15 mouse cellular contexts compared by ENCODE assay signal in genomic region chr10:8928775-8929647, GRCm38 (mm10). TPM values are rescaled to one million over a fixed set of nuclear protein-coding genes. Genes with fewer than 3 reads are reported as not detected.
DNase-seq lines count a peak whose midpoint lies in the region; ATAC-seq and TF ChIP-seq lines count a peak whose summit lies in the region.
"Had no signal": no experiment of that assay in that cellular context is flagged by ENCODE, and none has a peak within 500 bp of the region (broad histone marks: within the 10 kb centered on the region; RNA-seq: fewer than 3 reads in every experiment).

No protein-coding gene starts in this region.

- 30% methylated on average over 10 of the region's 10 CpGs for WGBS in forebrain, embryonic 13.5 days
- WGBS in forebrain, embryonic 10.5 days: 69% methylated on average over 10 of the region's 10 CpGs
- WGBS in limb, embryonic 10.5 days: 57% methylated on average over 10 of the region's 10 CpGs
- 32% methylated on average over 10 of the region's 10 CpGs for WGBS in midbrain, postnatal 0 days

- H3K9ac ChIP-seq in forebrain, embryonic 13.5 days: no peak overlapping the region
- no peak overlapping the region for H3K9ac ChIP-seq in midbrain, postnatal 0 days (replicated peaks; ENCODE audit: low read length, poor library complexity, severe bottlenecking)
- H3K9ac ChIP-seq: embryonic facial prominence, embryonic 12.5 days; heart, embryonic 13.5 days had no signal

- no peaks in the 10 kb centered on the region for H3K9me3 ChIP-seq in forebrain, embryonic 13.5 days (replicated peaks)
- H3K9me3 ChIP-seq in forebrain, embryonic 10.5 days: no peaks in the 10 kb centered on the region
- no peaks in the 10 kb centered on the region for H3K9me3 ChIP-seq in limb, embryonic 10.5 days (replicated peaks)
- H3K9me3 ChIP-seq in midbrain, postnatal 0 days (ENCODE audit: low read length): no peaks in the 10 kb centered on the region
- H3K9me3 ChIP-seq: embryonic facial prominence, embryonic 12.5 days; heart, embryonic 13.5 days had no signal

- no peak overlapping the region for H3K4me2 ChIP-seq in forebrain, embryonic 13.5 days
- no peak overlapping the region for H3K4me2 ChIP-seq in midbrain, postnatal 0 days (ENCODE audit: low read depth, low read length, poor library complexity, severe bottlenecking)
- H3K4me2 ChIP-seq: embryonic facial prominence, embryonic 12.5 days; heart, embryonic 13.5 days had no signal

- peaks cover 11% of the 10 kb centered on the region for H3K4me1 ChIP-seq in forebrain, embryonic 13.5 days
- H3K4me1 ChIP-seq in forebrain, embryonic 10.5 days: peaks cover 14% of the 10 kb centered on the region
- peaks cover 27% of the 10 kb centered on the region for H3K4me1 ChIP-seq in limb, embryonic 10.5 days
- no peaks in the 10 kb centered on the region for H3K4me1 ChIP-seq in midbrain, postnatal 0 days (ENCODE audit: insufficient read depth, low read length)
- H3K4me1 ChIP-seq: embryonic facial prominence, embryonic 12.5 days had no signal

- peaks cover 12% of the 10 kb centered on the region; the same call in 1 of the 2 replicates for H3K27me3 ChIP-seq in forebrain, embryonic 13.5 days
- H3K27me3 ChIP-seq in forebrain, embryonic 10.5 days (ENCODE audit: poor library complexity, severe bottlenecking): no peaks in the 10 kb centered on the region
- H3K27me3 ChIP-seq in limb, embryonic 10.5 days (ENCODE audit: low read depth, poor library complexity, severe bottlenecking): no peaks in the 10 kb centered on the region
- H3K27me3 ChIP-seq in midbrain, postnatal 0 days (ENCODE audit: insufficient read depth, low read length): no peaks in the 10 kb centered on the region
- H3K27me3 ChIP-seq: embryonic facial prominence, embryonic 12.5 days; heart, embryonic 13.5 days had no signal

- no peak for DNase-seq in forebrain, embryonic 10.5 days (ENCODE audit: extremely low spot score, low spot score)
- DNase-seq in lung, adult 18-20 months: peak; percentile 56 to 71
- DNase-seq in lung, postnatal 14 days: no peak
- peak; percentile 41 for DNase-seq in limb, embryonic 10.5 days (ENCODE audit: low spot score)
- DNase-seq in midbrain, postnatal 0 days (ENCODE audit: low spot score): peak; percentile 33
- no peak for DNase-seq in gastrocnemius, postnatal 10 days
- no peak for DNase-seq in adrenal gland, postnatal 14 days
- DNase-seq: cerebellum, adult 18-20 months; layer of hippocampus, adult 9-11 months had no signal

- TF ChIP-seq CTCF in midbrain, postnatal 0 days (IDR thresholded peaks at IDR 0.05): no peak

- no peak overlapping the region for H3K4me3 ChIP-seq in forebrain, embryonic 13.5 days
- H3K4me3 ChIP-seq in forebrain, embryonic 10.5 days: no peak overlapping the region
- H3K4me3 ChIP-seq in limb, embryonic 10.5 days: no peak overlapping the region
- no peak overlapping the region for H3K4me3 ChIP-seq in midbrain, postnatal 0 days (ENCODE audit: low read depth, low read length)
- H3K4me3 ChIP-seq: embryonic facial prominence, embryonic 12.5 days; heart, embryonic 13.5 days had no signal

- peak; percentile 64 for ATAC-seq in forebrain, embryonic 13.5 days
- no peak for ATAC-seq in midbrain, postnatal 0 days (ENCODE audit: low FRiP score)
- ATAC-seq: intestine, embryonic 16.5 days had no signal

- peak overlapping the region; percentile 7; the same call in 1 of the 2 replicates for H3K27ac ChIP-seq in forebrain, embryonic 13.5 days
- no peak overlapping the region for H3K27ac ChIP-seq in forebrain, embryonic 10.5 days
- peak overlapping the region; percentile 38; the same call in 1 of the 2 replicates for H3K27ac ChIP-seq in limb, embryonic 10.5 days
- no peak overlapping the region for H3K27ac ChIP-seq in midbrain, postnatal 0 days (ENCODE audit: low read depth, low read length)
- H3K27ac ChIP-seq: embryonic facial prominence, embryonic 12.5 days; heart, embryonic 13.5 days; macrophage had no signal

- no peaks in the 10 kb centered on the region for H3K36me3 ChIP-seq in forebrain, embryonic 13.5 days (ENCODE audit: poor library complexity, severe bottlenecking)
- no peaks in the 10 kb centered on the region for H3K36me3 ChIP-seq in forebrain, embryonic 10.5 days (replicated peaks)
- no peaks in the 10 kb centered on the region for H3K36me3 ChIP-seq in limb, embryonic 10.5 days
- no peaks in the 10 kb centered on the region for H3K36me3 ChIP-seq in midbrain, postnatal 0 days (ENCODE audit: insufficient read depth, low read length)
- H3K36me3 ChIP-seq: embryonic facial prominence, embryonic 12.5 days; G1E; heart, embryonic 13.5 days had no signal

RNA-seq across cellular contexts. Expression of gene Sash1, which starts 43.1 kb away (rescaled TPM):
- 2.5 and 3.3 TPM in 2 replicates for polyA plus RNA-seq in forebrain, embryonic 13.5 days (2015; fragmentation: Nextera tagmentation; extraction: Ambion mirVana)
- polyA plus RNA-seq in forebrain, embryonic 10.5 days (2016; fragmentation: Nextera tagmentation; extraction: Ambion mirVana): 2.6 and 2.8 TPM in 2 replicates
- polyA plus RNA-seq in limb, embryonic 10.5 days (2016; fragmentation: Nextera tagmentation; extraction: Ambion mirVana): 4.3 and 4.7 TPM in 2 replicates
- 47.4 and 64.1 TPM in 2 replicates for total RNA-seq in midbrain, postnatal 0 days (2014; rRNA removed)
- polyA plus RNA-seq in midbrain, postnatal 0 days (2015; fragmentation: Nextera tagmentation; extraction: Ambion mirVana): 4.0 and 5.0 TPM in 2 replicates
- 10 to 100 TPM; 40.9 to 45.2 TPM for total RNA-seq in gastrocnemius, postnatal 10 days (2021)
- total RNA-seq in adrenal gland, postnatal 14 days (2021): 40.4 and 50.1 TPM in 2 replicates
- polyA plus RNA-seq: G1E had no signal

Comparison
In these comparisons a context has a peak if more than half of its experiments do, and no peak if none do; other contexts are left out.
1. H3K27ac ChIP-seq: peak in forebrain, embryonic 13.5 days (single experiment) and limb, embryonic 10.5 days (single experiment); none in forebrain, embryonic 10.5 days (single experiment) and midbrain, postnatal 0 days (single experiment).
2. DNase-seq: peak in lung, adult 18-20 months (2 of 2), limb, embryonic 10.5 days (single experiment) and midbrain, postnatal 0 days (single experiment); none in forebrain, embryonic 10.5 days (single experiment), lung, postnatal 14 days (single experiment), gastrocnemius, postnatal 10 days (single experiment) and adrenal gland, postnatal 14 days (single experiment).